Mouse (Mus musculus) cerebellum, postnatal 10 days (tissue): ENCODE data around the gene D11Wsu47e.

Source experiments
- DNase-seq, 2 experiments: peaks; one replicate each; pipeline ENCODE4 v3.0.0; 2021; ENCODE audit warnings: mixed read lengths in 2 of 2

The D11Wsu47e gene

GRCm38 (mm10) chr11:113708629-113709213 lies 24.5 kb downstream of the D11Wsu47e start:
- DNase-seq = no peak

GRCm38 (mm10) chr11:113709272-113709671 lies 25.1 kb downstream of the D11Wsu47e start:
- DNase-seq = no peak

DNA sequence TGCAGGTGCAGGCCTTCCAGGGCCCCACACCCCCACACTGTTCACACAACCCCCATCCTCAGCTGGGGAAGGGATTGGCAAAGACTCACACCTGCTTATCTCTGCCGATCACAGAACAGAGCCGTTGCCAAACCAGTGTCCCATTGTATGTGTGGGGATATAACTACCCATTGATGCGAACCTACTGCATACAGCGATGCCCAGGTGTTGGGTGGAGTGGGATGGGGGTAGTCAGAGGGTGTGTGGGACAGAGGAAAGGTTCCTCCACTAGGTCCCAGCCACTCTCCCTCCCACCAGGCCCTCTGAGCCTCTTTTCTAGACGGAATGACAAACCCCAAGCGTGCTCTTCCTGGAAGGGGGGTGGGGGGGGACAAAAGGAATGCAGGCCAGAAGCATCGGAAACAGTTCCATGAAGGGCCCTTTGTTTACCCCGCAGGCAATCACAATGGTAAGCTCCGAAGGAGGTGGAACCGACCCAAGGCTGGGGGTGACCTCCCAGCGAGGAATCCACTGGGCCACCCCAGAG lies 25.6 kb downstream of the D11Wsu47e start, which contains the start of gene Cpsf4l:
Gene Cpsf4l, minus strand, starts transcription at position 287 of the 526 bp plus-strand sequence.
- DNase-seq = no peak

- DNase-seq = no peak
Observed at GRCm38 (mm10) chr11:113710257-113710777, 26.1 kb downstream of the D11Wsu47e start.

DNA sequence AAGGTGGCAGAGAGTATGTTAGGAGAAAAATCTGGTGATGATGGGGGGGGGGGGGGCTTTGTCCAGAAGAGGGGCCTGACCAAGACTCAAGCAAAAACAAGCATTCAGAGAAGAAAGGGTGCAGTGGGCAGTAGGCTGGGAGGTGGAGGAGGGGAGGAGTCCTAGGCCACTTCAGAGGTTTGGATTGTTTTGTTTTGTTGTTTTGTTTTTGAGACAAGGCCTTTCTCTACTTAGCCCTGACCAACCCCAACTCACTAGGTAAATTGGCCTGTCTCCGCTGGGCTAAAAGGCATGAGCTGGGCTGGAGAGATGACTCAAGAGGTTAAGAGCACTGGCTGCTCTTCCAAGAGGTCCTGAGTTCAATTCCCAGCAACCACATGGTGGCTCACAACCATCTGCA lies 26.8 kb downstream of the D11Wsu47e start:
- DNase-seq = no peak

DNA sequence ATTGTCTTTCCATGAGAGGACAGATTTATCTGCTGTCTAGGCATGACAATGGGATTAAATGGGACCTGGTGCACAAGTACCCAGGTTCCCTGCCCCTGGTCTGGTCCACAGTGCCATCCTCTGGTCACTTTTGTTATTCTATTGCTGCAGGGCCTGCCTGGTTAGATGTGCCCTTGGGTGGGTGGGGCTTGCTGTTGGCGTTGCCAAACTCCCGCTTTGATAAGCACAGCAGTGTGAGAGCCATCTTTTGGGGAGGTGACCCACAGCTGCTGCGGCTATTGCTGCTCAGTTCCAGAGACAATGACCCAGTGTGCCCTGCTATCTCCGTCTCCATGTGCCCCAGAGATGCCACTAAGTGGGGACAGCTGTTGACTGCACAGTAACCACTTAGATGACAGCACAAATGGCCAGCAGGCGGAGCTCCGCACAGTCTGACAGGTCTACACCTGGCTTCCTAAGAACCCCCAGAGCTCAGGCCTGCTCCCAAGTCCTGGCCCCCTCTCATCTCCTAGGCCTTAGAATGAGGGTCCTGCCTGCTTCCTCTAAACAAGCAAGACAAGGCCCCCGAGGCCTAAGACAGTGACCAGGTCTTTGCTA lies 31.0 kb downstream of the D11Wsu47e start:
- DNase-seq = peak in 1 of 2 experiments; percentile 35

- peak; percentile 57 to 68 for DNase-seq
Observed at GRCm38 (mm10) chr11:113716132-113716531, 31.9 kb downstream of the D11Wsu47e start.

- no peak for DNase-seq
Observed at GRCm38 (mm10) chr11:113717767-113718424, 33.7 kb downstream of the D11Wsu47e start.

DNA sequence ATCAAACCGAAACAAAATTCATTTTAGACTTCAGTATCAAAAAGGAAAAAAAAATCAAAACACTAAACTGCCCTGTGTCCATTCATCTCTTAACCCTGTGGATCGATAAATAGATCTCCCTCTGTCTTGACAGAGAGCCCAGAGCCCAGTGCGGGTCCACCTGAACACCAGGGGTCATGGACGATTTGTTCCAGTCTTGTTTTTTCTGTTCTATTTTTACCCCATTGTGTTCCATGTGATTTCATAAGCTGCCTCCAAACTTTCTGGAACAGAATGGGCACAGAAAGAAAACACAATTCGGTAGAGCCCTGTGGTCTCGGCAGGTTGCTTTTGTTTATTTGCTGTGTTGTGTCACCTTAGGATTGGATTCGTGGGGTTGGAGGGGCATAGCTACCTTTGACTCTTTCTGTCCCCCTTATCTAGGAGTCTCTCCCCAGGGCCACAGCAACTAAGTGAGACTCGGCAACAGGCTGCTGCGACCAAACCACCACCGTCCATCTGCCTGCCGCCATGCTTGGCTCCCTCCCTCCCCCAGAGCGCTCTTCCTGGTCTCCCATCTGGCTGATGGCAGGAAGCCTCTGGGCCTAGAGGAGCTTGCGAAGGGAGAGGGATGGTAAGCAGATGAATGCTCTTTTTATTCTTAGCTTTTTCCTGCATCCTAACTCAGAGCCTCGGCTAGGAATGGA lies 38.3 kb downstream of the D11Wsu47e start:
- peak; percentile 64 to 74 for DNase-seq

DNA sequence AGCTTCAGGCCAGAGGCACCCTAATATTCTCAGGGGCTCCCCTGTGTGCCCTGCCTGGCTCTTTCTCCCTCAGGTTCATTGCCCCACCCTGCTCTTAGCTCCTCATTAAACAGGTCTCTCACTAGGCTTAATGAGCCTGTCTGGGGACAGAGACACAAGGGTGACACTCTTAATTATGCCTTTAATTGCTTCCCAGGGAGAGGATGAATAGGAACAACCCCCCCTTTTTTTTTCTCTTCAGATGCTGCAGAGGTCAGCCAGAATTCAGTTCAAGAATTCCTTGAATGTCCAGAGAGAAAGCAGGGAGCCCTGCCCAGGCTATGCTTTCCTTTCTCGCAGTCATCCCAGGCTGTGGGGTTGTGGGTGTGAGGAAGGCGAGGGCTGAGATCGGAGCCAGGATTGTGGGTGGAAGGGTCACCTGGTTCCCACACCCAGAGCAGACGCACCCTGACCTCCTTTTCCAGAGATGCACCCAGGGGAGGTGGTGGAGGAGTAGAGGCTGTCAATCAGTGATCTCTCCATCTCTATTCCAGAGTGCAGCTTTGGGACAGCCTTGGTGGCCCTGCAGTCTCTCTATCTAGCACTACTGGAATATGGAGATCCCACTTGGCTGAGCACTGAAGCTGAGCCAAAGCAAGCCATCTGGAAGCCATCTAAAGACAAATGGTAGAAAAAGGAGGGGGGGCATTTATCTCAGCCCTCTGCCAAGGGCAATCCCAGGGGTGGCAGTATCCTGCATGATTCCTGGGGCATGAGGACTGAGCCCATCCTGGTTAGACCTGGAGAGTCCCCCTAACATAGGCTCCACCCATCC lies 41.2 kb downstream of the D11Wsu47e start:
- DNase-seq = peak; percentile 65 to 77

- DNase-seq = no peak
Observed at GRCm38 (mm10) chr11:113726994-113727888, 43.0 kb downstream of the D11Wsu47e start.

GRCm38 (mm10) chr11:113727992-113728391 lies 43.8 kb downstream of the D11Wsu47e start:
- DNase-seq = peak in 1 of 2 experiments; percentile 27

DNA sequence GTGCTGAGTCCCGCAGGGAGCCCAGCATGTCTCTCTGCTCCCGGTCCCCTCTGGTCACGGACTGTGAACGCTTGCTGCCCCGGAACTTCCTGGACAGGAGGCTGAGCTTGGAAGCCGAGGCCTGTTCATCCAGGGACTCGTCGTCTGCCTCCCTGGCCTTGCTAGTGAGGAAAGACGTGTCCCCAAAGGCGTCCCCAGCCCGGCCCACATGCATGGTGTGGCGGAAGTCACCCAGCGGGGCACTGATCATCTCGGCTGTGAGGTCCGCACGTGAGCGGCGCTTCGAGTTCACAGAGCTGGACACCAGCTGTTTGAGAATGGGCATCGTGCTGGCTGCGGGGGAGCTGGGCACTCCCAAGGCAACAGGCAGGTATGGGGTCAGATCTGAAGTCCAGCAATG lies 45.0 kb downstream of the D11Wsu47e start:
- no peak for DNase-seq

- DNase-seq = no peak
Observed at GRCm38 (mm10) chr11:113729917-113730316, 45.7 kb downstream of the D11Wsu47e start.

DNA sequence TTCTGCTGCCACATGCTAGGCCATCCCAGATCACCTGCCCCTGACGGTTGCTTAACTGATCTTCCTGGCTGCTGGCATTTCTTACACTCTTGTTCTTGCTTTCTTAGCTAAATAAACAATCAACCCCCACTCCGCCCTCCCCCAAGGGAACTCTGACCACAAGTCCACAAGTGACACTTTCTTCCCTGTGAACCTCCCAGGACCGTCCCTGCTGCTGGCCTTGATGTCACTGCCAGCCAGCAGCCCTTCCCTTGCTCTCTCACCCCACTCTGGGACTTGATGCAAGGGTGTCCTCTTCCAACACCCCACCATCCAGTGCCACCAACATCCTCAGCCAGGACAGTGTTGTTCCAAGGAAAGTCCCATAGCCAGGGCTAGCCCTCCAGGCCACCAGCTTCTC lies 46.7 kb downstream of the D11Wsu47e start:
- DNase-seq = no peak

- DNase-seq = no peak
Observed at GRCm38 (mm10) chr11:113731945-113732612, 47.9 kb downstream of the D11Wsu47e start.

DNA sequence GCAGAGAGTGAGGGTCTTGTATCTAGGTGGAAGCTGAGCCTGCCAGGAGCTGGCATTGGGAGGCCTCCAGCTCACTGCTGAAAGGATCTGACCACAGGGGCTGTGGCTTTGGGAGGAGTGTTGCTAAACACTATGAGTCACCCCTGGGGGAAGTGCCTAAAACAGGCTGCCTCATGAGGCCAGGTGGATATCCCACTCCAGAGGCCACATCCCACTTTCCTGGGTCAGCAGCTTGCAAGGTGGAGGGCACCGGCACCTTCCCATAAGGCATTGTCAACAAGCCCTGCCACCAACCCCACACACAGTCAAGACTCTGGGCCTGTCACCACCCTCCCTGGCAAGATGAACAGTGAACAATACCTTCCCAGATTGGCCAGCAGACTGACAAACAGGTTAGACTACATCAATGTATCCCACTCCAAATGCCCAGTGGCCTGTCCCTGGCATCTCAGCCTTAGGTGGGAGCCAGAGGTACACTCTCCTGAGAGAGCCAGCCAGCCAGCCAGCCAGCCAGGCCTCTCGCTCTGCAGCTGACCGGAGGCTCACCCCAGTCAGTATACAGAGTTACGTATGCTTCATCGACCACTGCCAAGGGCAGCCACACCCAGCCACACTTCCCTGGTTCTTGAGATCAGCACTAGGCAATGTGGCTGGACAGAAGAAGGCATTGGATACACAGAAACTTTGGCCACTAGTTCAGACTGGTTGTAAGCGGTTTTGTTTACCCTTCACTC lies 49.6 kb downstream of the D11Wsu47e start:
- no peak for DNase-seq

GRCm38 (mm10) chr11:113735151-113735550 lies 50.9 kb downstream of the D11Wsu47e start:
- DNase-seq = no peak

- no peak for DNase-seq
Observed at GRCm38 (mm10) chr11:113736848-113737552, 52.8 kb downstream of the D11Wsu47e start.
